Mouse (Mus musculus) splenic B cell, adult 2 months (primary cell): ENCODE results near the gene 1700021F05Rik.

Source experiments
- DNase-seq: peaks from one replicate; pipeline ENCODE4 v3.0.0-alpha.2; 2011; ENCODE audit warnings: low read depth, low spot score
- H3K27me3 ChIP-seq: 2 replicates; pipeline ENCODE4 v1.6.1; 2012; ENCODE audit warnings: mild to moderate bottlenecking, low read length, moderate library complexity, mixed read lengths; ENCODE audit not compliant: control insufficient read depth, poor library complexity, insufficient read depth, severe bottlenecking
- H3K36me3 ChIP-seq: 2 replicates; pipeline ENCODE4 v1.6.1; 2012; ENCODE audit warnings: mild to moderate bottlenecking, low read length, moderate library complexity, mixed read lengths; ENCODE audit not compliant: control insufficient read depth, poor library complexity, insufficient read depth, severe bottlenecking

Gene 1700021F05Rik

DNA sequence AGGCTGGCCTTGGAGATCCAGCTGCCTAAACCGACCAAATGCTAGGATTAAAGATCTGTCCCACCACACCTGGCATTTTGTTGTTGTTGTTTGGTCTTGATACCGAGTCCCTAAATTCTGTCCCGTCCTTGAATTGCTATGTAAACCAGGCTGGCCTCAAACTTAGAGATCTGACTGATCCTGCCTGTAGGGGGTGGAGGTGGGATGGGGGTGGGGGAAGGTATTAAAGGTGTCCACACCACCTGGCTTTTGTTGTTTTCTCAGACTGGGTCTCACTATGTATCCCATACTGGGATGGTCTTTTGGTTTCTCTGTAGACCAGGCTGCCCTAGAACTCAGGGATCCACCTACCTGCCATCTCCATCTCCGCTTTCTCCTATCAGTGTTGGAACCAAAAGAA, 59.6 kb downstream of the 1700021F05Rik start:
- no peak for DNase-seq
- H3K27me3 ChIP-seq, result no peaks in the 10 kb centered on the region; the same call in 1 of the 2 replicates
- no peaks in the 10 kb centered on the region for H3K36me3 ChIP-seq

DNA sequence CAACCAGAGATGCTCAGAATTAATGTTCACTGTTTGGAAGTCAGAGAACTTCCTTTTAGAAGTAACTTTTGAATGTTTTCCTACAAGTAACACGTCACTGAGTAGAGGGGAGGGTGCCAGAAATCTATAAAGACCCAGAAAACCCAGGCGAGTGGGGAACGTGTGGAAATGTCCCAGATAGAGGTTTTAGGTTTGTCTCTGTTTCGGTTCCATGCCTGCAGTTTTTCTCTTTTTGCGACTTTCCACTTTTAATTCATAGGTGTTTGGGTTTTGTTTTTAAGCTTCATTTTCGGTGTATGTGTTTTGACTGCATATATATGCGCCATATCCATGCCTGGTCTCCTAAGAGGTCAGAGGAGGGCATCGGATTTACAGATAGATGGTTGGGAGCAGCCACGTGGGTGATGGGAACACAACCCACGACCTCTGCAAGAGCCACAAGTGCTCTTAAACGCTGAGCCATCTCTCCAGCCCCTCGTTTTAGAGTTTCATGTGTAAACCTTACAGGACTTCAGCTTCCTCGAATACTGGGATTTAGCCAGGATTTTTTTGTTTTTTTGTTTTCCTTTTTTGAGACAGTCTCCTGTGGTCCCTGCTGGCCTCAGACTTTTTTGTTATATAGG, 60.5 kb downstream of the 1700021F05Rik start:
- DNase-seq, result no peak
- no peaks in the 10 kb centered on the region for H3K36me3 ChIP-seq

DNA sequence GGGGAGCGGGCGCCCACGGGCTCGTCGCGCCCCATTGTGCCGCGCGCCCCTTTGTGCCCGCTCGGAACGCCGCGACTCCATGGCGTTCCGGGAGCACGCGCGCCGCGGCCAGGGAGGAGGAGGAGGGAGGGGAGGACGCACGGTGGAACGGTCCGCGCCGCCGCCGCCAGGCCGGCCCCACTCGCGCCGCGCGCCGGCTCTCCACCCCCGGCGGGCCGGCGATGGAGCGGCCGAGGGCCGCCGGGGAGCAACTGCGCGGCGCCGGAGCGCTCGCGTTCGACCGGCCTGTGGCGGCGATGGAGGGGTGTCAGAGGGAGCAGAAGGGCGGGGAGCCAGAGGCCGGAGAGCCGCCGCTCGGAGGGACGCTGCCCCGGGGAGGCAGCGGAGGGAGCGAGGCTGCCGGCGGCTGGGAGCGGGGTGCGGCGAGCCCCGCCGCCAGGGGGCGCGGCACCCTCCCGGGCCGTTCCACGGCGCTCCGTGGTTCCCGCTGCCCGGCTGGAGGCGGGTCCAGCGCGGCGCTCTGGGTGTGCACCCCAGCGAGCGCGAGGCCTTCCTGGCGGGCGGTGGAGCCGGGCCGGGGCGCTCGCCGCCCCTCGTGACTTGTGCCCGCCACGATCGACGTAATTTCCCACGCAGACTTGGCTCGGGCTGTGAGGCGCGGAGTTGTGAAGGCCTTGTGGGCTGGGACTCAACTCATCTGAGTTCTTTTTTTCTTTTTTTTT, 61.2 kb downstream of the 1700021F05Rik start:
- H3K36me3 ChIP-seq, result no peaks in the 10 kb centered on the region
- peak; percentile 93 for DNase-seq
- no peaks in the 10 kb centered on the region; the same call in 1 of the 2 replicates for H3K27me3 ChIP-seq

More for the DNA sequence above, 60.5 kb downstream of the 1700021F05Rik start:
- no peaks in the 10 kb centered on the region; the same call in 1 of the 2 replicates for H3K27me3 ChIP-seq

DNA sequence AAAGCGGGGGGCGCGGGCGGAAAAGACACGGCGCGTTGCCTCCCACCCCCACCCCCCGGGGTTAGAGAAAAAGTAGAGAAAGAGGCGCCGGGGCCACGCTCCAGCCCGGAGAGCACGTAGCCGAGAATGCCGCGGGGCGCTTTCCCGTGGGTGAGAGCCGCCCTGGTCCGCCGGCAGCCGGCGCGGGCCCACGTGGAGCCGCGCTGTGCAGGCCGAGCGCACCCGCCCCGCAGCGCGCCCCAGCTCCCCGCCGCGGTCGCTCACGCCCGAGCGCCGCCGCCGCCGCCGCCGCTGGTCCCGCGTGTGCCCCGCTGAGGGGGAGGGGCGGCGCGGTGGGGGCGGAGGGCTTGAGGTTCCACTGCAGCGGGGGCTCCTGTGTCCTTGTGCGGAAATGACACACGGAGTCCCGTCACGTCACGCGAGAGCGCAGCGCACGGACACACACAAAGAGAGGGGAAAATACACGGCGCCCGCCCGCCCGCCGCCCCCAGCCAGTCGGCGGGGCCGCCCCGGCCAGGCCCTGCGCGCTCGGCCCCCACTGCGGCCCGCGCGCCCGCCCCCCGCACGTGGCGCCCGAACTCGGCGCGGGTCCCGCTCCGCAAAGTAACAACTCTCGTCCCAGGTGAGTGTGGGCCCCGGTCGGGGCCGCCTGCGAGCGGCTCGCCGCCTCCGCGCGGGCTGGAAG, 61.9 kb downstream of the 1700021F05Rik start, which contains the start of gene Bend3:
Gene Bend3 (plus strand): TSS at position 81 of the 685 bp plus-strand sequence.
- H3K36me3 ChIP-seq, result no peaks in the 10 kb centered on the region
- DNase-seq, result peak; percentile 76
- no peaks in the 10 kb centered on the region; the same call in 1 of the 2 replicates for H3K27me3 ChIP-seq

DNA sequence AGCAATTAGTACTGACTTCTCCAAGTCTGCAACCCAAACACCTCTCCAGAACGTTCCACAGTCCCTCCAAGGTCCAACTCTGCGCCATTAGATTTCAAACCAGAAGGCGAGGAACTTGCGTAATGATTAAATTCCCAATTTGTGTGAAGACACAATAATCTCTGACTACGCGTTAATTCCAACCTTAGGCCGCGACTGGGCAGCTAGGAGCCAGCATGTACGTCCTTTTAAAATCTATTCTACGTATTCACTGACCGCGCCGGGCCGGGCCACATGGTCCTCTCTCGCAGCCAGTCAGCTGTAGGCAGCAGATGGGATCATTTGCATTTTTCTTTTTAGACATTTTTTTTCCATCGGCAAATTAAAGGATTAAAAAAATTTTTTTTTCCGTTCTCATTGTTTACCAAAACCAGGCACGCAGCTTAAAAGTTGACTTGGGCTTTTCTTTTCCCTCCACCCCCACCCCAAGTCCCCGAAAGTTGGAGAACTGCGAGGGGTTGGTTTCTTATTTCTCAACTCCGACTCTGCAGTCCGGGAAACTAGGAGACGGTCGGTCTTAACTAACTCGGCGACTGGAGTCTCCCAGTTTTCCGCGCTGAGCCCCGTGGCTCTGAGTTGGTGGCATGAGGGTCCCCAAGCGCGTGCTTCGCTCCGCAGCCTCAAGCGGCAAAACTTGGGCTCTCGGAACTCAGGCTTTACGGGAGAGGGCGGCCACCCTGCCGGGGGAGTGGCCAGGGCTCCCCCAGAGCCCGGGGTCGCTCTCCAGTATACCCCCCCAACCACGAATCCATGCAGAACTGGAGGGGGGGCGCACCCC, 62.7 kb downstream of the 1700021F05Rik start:
- H3K27me3 ChIP-seq, result no peaks in the 10 kb centered on the region; the same call in 1 of the 2 replicates
- peak; percentile 60 for DNase-seq
- H3K36me3 ChIP-seq, result no peaks in the 10 kb centered on the region

DNA sequence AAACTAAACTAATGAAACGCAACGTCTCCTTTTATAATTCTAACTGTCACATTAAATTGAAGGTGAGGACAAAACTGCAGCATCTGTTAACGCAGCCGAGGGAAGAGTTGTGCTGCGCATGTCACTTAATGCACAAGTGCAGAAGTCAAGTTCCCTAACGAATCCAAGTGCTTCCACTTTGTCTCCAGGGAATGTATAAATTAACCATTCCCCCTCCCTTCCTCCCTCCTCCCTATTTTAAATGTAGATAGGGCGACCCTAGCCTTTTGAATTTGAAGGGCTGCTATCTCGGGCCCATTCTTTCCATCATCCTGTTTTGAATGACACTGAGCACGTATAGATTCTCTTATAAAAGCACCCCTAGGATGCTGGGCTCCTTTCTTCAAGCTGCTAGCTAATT, 63.3 kb downstream of the 1700021F05Rik start:
- H3K36me3 ChIP-seq, result no peaks in the 10 kb centered on the region
- no peaks in the 10 kb centered on the region; the same call in 1 of the 2 replicates for H3K27me3 ChIP-seq
- no peak for DNase-seq

DNA sequence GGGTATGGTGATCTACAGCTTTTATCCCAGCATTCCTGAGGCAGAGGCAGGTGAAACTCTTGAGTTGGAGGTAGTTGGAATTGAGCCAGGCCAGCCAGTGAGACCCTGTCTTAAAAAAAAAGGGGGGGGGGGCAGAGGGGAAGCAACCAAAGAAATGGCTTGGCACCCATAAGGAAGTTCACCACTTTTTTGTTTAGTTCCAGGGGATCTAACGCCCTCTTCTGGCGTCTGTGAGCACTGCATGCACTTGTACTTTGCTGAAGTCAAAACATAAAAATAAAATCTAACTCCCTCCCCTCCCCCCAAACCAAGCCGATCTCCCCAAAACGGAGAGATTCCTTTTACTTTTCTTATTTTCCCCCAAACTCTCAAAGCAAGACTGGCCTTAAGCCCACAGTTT, 65.4 kb downstream of the 1700021F05Rik start:
- no peaks in the 10 kb centered on the region; the same call in 1 of the 2 replicates for H3K27me3 ChIP-seq
- no peaks in the 10 kb centered on the region for H3K36me3 ChIP-seq
- DNase-seq, result peak; percentile 69
